Mouse (Mus musculus) heart, postnatal 10 days (tissue): ENCODE data around the gene Olfr716. TPM values are rescaled to one million over a fixed set of nuclear protein-coding genes. Genes with fewer than 3 reads are reported as not detected.
"Not testable (repeated sequence)": the region's sequence is repeated elsewhere in the genome, so short reads cannot be mapped to it uniquely, and the experiment has no call there.

Experiments
- DNase-seq, 2 experiments: peaks; one replicate each; pipeline ENCODE4 v3.0.0; 2021
- intact Hi-C: fragments of 180-260 bp; cut with DNase I; formaldehyde crosslinking; loops from one replicate; pipeline ENCODE4 v1.15.1; 2025
- total RNA-seq, 2 experiments: library from RNA; stranded (reverse); gene quantifications; 2 replicates each; pipeline ENCODE4 v1.2.3; 2021

Olfr716 gene
- total RNA-seq, result not detected

DNA sequence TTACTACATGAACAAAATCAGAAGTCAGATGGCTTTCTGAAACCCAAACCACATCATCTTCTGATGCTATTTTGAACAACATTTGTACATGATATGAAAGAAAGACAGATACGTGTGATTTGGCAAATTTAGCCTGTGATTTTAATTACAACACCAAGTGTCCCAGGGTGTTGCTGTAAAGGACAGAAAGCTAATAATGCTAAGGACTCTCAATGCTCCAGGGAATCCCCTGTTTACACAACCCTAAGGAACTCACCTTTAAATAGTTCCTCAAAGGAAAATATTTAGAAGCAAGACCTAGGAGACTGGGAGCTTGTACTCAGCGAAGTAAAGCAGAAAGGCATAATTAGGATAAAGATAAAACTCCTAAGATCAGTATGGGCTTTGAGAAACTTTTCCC, at the start of gene Olfr716:
Gene Olfr716, plus strand, starts transcription at position 301 of the 400 bp plus-strand sequence.
- DNase-seq, intact Hi-C loops: not testable (repeated sequence)

- no peak for DNase-seq
- intact Hi-C loops, result no loop called here
Measured at GRCm38 (mm10) chr7:107092920-107093319, 45.2 kb upstream of the Olfr716 start, which contains the start of gene Olfr17. Gene Olfr17 (plus strand): TSS chr7:107093220.

- intact Hi-C loops, DNase-seq: not testable (repeated sequence)
Measured at GRCm38 (mm10) chr7:107110269-107110668, 27.9 kb upstream of the Olfr716 start, which contains the start of gene Olfr715b. Gene Olfr715b (minus strand): TSS chr7:107110369.

GRCm38 (mm10) chr7:107130983-107131382, 7.1 kb upstream of the Olfr716 start, which contains the start of gene Olfr715:
Gene Olfr715 (minus strand): TSS chr7:107131083.
- DNase-seq, intact Hi-C loops: not testable (repeated sequence)

DNA sequence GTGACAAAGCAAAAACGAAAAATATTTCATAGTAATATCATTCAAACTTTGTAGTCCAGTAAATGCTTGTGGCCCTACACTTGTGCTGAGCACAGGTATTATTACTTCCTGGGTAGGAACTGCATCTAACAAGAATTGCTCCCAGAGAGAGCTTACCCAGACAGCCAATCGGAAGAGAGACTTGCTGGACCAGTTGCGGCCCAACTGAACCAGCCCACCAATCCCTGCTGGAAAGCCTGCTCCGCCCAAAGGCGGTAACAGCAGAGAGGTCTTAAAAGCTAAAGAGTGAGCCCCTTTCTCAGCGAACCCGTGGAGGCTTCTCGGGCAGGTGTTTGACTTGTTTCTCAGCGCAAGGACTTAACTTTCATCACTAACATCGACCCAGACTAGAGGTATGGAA, 28.6 kb downstream of the Olfr716 start, which contains the start of gene Nlrp14:
Gene Nlrp14, plus strand, starts transcription at position 301 of the 400 bp plus-strand sequence.
- no peak for DNase-seq
- intact Hi-C loops, result no loop called here

GRCm38 (mm10) chr7:107180406-107180805, 42.3 kb downstream of the Olfr716 start:
- intact Hi-C loops, result no loop called here
- no peak for DNase-seq

Other genes starting within 250 kb of the Olfr716 start
- gene Olfr707, start 237.1 kb upstream of the Olfr716 start, total RNA-seq, result not detected
- gene Olfr1532-ps1, start 230.3 kb upstream of the Olfr716 start, total RNA-seq, result not detected
- not detected for gene Olfr709-ps1, start 206.1 kb upstream of the Olfr716 start, total RNA-seq
- not detected for gene Olfr710, start 190.0 kb upstream of the Olfr716 start, total RNA-seq
- not detected for gene Olfr6, start 174.4 kb upstream of the Olfr716 start, total RNA-seq
- not detected for gene Olfr711, start 162.9 kb upstream of the Olfr716 start, total RNA-seq
- gene Olfr2, start 132.3 kb upstream of the Olfr716 start, total RNA-seq, result not detected
- not detected for gene Olfr713, start 107.2 kb upstream of the Olfr716 start, total RNA-seq
- gene Olfr714, start 67.3 kb upstream of the Olfr716 start, total RNA-seq, result not detected
- gene Olfr17, start 45.1 kb upstream of the Olfr716 start, total RNA-seq, result not detected
- not detected for gene Olfr715b, start 28.0 kb upstream of the Olfr716 start, total RNA-seq
- not detected for gene Olfr715, start 7.2 kb upstream of the Olfr716 start, total RNA-seq
- not detected for gene Nlrp14, start 28.7 kb downstream of the Olfr716 start, total RNA-seq
- gene Rbmxl2, start 71.1 kb downstream of the Olfr716 start, total RNA-seq, result under 1 TPM; 0.17 to 0.34 TPM
- under 1 TPM; 0.10 to 0.15 TPM for gene Syt9, start 232.4 kb downstream of the Olfr716 start, total RNA-seq